Mouse (Mus musculus) heart, embryonic 13.5 days (tissue): Measurements from ENCODE around the gene Tex33. TPM values are rescaled to one million over a fixed set of nuclear protein-coding genes. Genes with fewer than 3 reads are reported as not detected.
A peak's percentile ranks its signal among the peaks of the same experiment; 100 is the strongest.

Experiments used
- ATAC-seq: fragments of 200-750 bp; cut with Nextera tagmentation; 2 replicates; pipeline ENCODE4 v1.8.0; 2017; ENCODE audit warnings: moderate TSS enrichment; ENCODE audit not compliant: insufficient number of reproducible peaks, low FRiP score, low TSS enrichment; ENCODE audit errors: extremely low read depth
- H3K27ac ChIP-seq: fragments of 300-500 bp; sonication (generic); replicated peaks from 2 replicates; pipeline ENCODE4 v1.5.1; 2015; ENCODE audit warnings: moderate library complexity, mild to moderate bottlenecking, inconsistent platforms
- H3K27me3 ChIP-seq: fragments of 300-500 bp; sonication (generic); replicated peaks from 2 replicates; pipeline ENCODE4 v1.6.1; 2015; ENCODE audit warnings: mild to moderate bottlenecking, inconsistent platforms
- H3K36me3 ChIP-seq: fragments of 300-500 bp; sonication (generic); 2 replicates; pipeline ENCODE4 v1.6.1; 2015; ENCODE audit warnings: mild to moderate bottlenecking, inconsistent platforms
- H3K4me1 ChIP-seq: fragments of 300-500 bp; sonication (generic); 2 replicates; pipeline ENCODE4 v1.6.1; 2015; ENCODE audit warnings: inconsistent platforms
- H3K4me2 ChIP-seq: fragments of 300-500 bp; sonication (generic); 2 replicates; pipeline ENCODE4 v1.6.1; 2015; ENCODE audit warnings: inconsistent platforms, mild to moderate bottlenecking, moderate library complexity
- H3K4me3 ChIP-seq: fragments of 300-500 bp; sonication (generic); 2 replicates; pipeline ENCODE4 v1.5.1; 2015; ENCODE audit warnings: moderate library complexity, mild to moderate bottlenecking, inconsistent platforms
- H3K9ac ChIP-seq: fragments of 300-500 bp; sonication (generic); 2 replicates; pipeline ENCODE4 v1.6.1; 2015; ENCODE audit warnings: inconsistent platforms, mild to moderate bottlenecking, moderate library complexity
- H3K9me3 ChIP-seq: fragments of 300-500 bp; sonication (generic); 2 replicates; pipeline ENCODE4 v1.6.1; 2016; ENCODE audit warnings: inconsistent platforms
- WGBS: fragments of 180-500 bp; shearing (Covaris S2); methylation state at CpG from one replicate; pipeline ENCODE4 v1.1.7; 2015; ENCODE audit warnings: mixed read lengths; 5-methylcytosine and 5-hydroxymethylcytosine counted together
- polyA plus RNA-seq: library from polyadenylated mRNA; unstranded; fragments of >200 nt; fragmentation: Nextera tagmentation; extraction: Ambion mirVana; gene quantifications from 2 replicates; pipeline ENCODE4 v1.2.1, GENCODE M21; 2015

Gene Tex33
- polyA plus RNA-seq = not detected in 2 replicates

GRCm38 (mm10) chr15:78395478-78395962, at the start of gene Tex33:
Tex33 (minus strand) TSS chr15:78395912.
- H3K4me1 ChIP-seq = no peaks in the 10 kb centered on the region
- no peak within 1 kb of the TSS for H3K4me3 ChIP-seq
- no peak within 1 kb of the TSS for H3K9ac ChIP-seq
- 0 out of 2 replicates have a peak, but pooled peaks cover 18% of the 10 kb centered on the region for H3K27me3 ChIP-seq
- ATAC-seq = no peak
- WGBS = 79% methylated on average over 8 of the region's 8 CpGs
- no peak within 1 kb of the TSS for H3K27ac ChIP-seq
- no peaks in the 10 kb centered on the region for H3K36me3 ChIP-seq
- no peaks in the 10 kb centered on the region for H3K9me3 ChIP-seq
- H3K4me2 ChIP-seq = no peak within 1 kb of the TSS

- Histone ChIP-seq H3K4me3 (no peak overlapping the region), H3K9ac (no peak overlapping the region; the same call in 1 of the 2 replicates), H3K4me2 (no peak overlapping the region), H3K9me3 (no peaks in the 10 kb centered on the region), H3K4me1 (peaks cover 54% of the 10 kb centered on the region), H3K36me3 (no peaks in the 10 kb centered on the region), H3K27me3 (peaks cover 14% of the 10 kb centered on the region; the same call in 1 of the 2 replicates), H3K27ac (no peak overlapping the region)
- ATAC-seq = no peak
- WGBS = 42% methylated on average over 6 of the region's 6 CpGs
These were observed 48.1 kb upstream of the Tex33 start for GRCm38 (mm10) chr15:78443857-78444256.

GRCm38 (mm10) chr15:78442231-78442630, 46.5 kb upstream of the Tex33 start:
- Histone ChIP-seq H3K9ac (no peak overlapping the region), H3K27ac (no peak overlapping the region), H3K4me3 (no peak overlapping the region), H3K4me2 (no peak overlapping the region), H3K36me3 (no peaks in the 10 kb centered on the region), H3K4me1 (peaks cover 61% of the 10 kb centered on the region), H3K9me3 (no peaks in the 10 kb centered on the region), H3K27me3 (peaks cover 16% of the 10 kb centered on the region; the same call in 1 of the 2 replicates)
- no peak for ATAC-seq
- WGBS = 81% methylated on average over 19 of the region's 19 CpGs

GRCm38 (mm10) chr15:78438973-78439372, 43.3 kb upstream of the Tex33 start:
- H3K9ac ChIP-seq = no peak overlapping the region
- peaks cover 73% of the 10 kb centered on the region for H3K4me1 ChIP-seq
- peaks cover 9% of the 10 kb centered on the region for H3K36me3 ChIP-seq
- no peak overlapping the region for H3K4me3 ChIP-seq
- H3K27me3 ChIP-seq = peaks cover 31% of the 10 kb centered on the region
- no peak overlapping the region for H3K4me2 ChIP-seq
- no peak for ATAC-seq
- no peak overlapping the region for H3K27ac ChIP-seq
- H3K9me3 ChIP-seq = no peaks in the 10 kb centered on the region
- WGBS = 55% methylated on average over 9 of the region's 9 CpGs

- Histone ChIP-seq H3K4me3 (no peak overlapping the region), H3K36me3 (peaks cover 14% of the 10 kb centered on the region), H3K9ac (0 out of 2 replicates have a peak overlapping the region, but pooled peaks have one; percentile 25), H3K9me3 (no peaks in the 10 kb centered on the region), H3K4me2 (no peak overlapping the region), H3K27me3 (peaks cover 28% of the 10 kb centered on the region), H3K4me1 (peaks cover 68% of the 10 kb centered on the region), H3K27ac (no peak overlapping the region)
- ATAC-seq = no peak
- 52% methylated on average over 8 of the region's 8 CpGs for WGBS
These were observed 42.8 kb upstream of the Tex33 start for GRCm38 (mm10) chr15:78438505-78438904.

GRCm38 (mm10) chr15:78438018-78438394, 42.3 kb upstream of the Tex33 start:
- Histone ChIP-seq H3K4me2 (peak overlapping the region; percentile 77; the same call in 1 of the 2 replicates), H3K9ac (peak overlapping the region; percentile 76), H3K4me3 (no peak overlapping the region), H3K36me3 (peaks cover 19% of the 10 kb centered on the region), H3K27ac (peak overlapping the region; percentile 84), H3K4me1 (peaks cover 65% of the 10 kb centered on the region), H3K27me3 (peaks cover 23% of the 10 kb centered on the region), H3K9me3 (no peaks in the 10 kb centered on the region)
- WGBS = 51% methylated on average over 4 of the region's 4 CpGs
- ATAC-seq = no peak

GRCm38 (mm10) chr15:78437237-78438017, 41.7 kb upstream of the Tex33 start:
- H3K4me1 ChIP-seq = peaks cover 65% of the 10 kb centered on the region
- H3K9ac ChIP-seq = peak overlapping the region; percentile 76
- peak overlapping the region; percentile 77 for H3K4me2 ChIP-seq
- peak overlapping the region; percentile 44 for H3K4me3 ChIP-seq
- peak overlapping the region; percentile 84 for H3K27ac ChIP-seq
- peaks cover 22% of the 10 kb centered on the region for H3K27me3 ChIP-seq
- WGBS = 13% methylated on average over 23 of the region's 23 CpGs
- peaks cover 23% of the 10 kb centered on the region for H3K36me3 ChIP-seq
- ATAC-seq = peak; percentile 7; the same call in 1 of the 2 replicates
- H3K9me3 ChIP-seq = no peaks in the 10 kb centered on the region

- H3K9ac ChIP-seq = peak overlapping the region; percentile 76
- peaks cover 61% of the 10 kb centered on the region for H3K4me1 ChIP-seq
- H3K27me3 ChIP-seq = peaks cover 18% of the 10 kb centered on the region
- ATAC-seq = peak; percentile 34; the same call in 1 of the 2 replicates
- H3K9me3 ChIP-seq = no peaks in the 10 kb centered on the region
- H3K4me3 ChIP-seq = peak overlapping the region; percentile 44
- H3K27ac ChIP-seq = peak overlapping the region; percentile 84
- peaks cover 28% of the 10 kb centered on the region for H3K36me3 ChIP-seq
- peak overlapping the region; percentile 77 for H3K4me2 ChIP-seq
- WGBS = 13% methylated on average over 31 of the region's 32 CpGs
These were observed 40.9 kb upstream of the Tex33 start for GRCm38 (mm10) chr15:78436380-78437192.

GRCm38 (mm10) chr15:78435681-78436080, 40.0 kb upstream of the Tex33 start:
- no peak overlapping the region for H3K4me2 ChIP-seq
- ATAC-seq = no peak
- no peaks in the 10 kb centered on the region for H3K9me3 ChIP-seq
- peaks cover 53% of the 10 kb centered on the region for H3K4me1 ChIP-seq
- 82% methylated on average over 11 of the region's 11 CpGs for whole genome bisulfite sequencing
- H3K27ac ChIP-seq = no peak overlapping the region
- peaks cover 18% of the 10 kb centered on the region for H3K27me3 ChIP-seq
- no peak overlapping the region for H3K4me3 ChIP-seq
- H3K36me3 ChIP-seq = peaks cover 37% of the 10 kb centered on the region
- peak overlapping the region; percentile 74; the same call in 1 of the 2 replicates for H3K9ac ChIP-seq

GRCm38 (mm10) chr15:78434896-78435520, 39.3 kb upstream of the Tex33 start:
- H3K27ac ChIP-seq = no peak overlapping the region
- H3K4me3 ChIP-seq = no peak overlapping the region
- no peak for ATAC-seq
- peaks cover 53% of the 10 kb centered on the region for H3K4me1 ChIP-seq
- 42% methylated on average over 6 of the region's 6 CpGs for WGBS
- no peak overlapping the region for H3K4me2 ChIP-seq
- H3K9ac ChIP-seq = no peak overlapping the region
- H3K27me3 ChIP-seq = peaks cover 18% of the 10 kb centered on the region
- no peaks in the 10 kb centered on the region for H3K9me3 ChIP-seq
- H3K36me3 ChIP-seq = peaks cover 37% of the 10 kb centered on the region
